Mouse (Mus musculus) kidney, postnatal 25 days (tissue): Measurements from ENCODE around the gene Gm6676.
"Not testable (repeated sequence)": the region's sequence is repeated elsewhere in the genome, so short reads cannot be mapped to it uniquely, and the experiment has no call there.

Experiments used
- DNase-seq, 2 experiments: peaks; one replicate each; pipeline ENCODE4 v3.0.0; 2021; ENCODE audit warnings: mixed read lengths in 2 of 2

Gm6676 gene

GRCm38 (mm10) chr14:7125312-7125711 is at the start of gene Gm6676:
Gene Gm6676, minus strand, starts transcription at chr14:7125412.
- DNase-seq: not testable (repeated sequence)

GRCm38 (mm10) chr14:7174483-7174971 is 49.3 kb upstream of the Gm6676 start, which contains the start of gene Gm3512:
Gene Gm3512, minus strand, starts transcription at chr14:7174533.
- DNase-seq: peak in 1 of 2 experiments; percentile 16

GRCm38 (mm10) chr14:7105124-7105802 is 19.9 kb downstream of the Gm6676 start:
- DNase-seq: peak; percentile 1 to 8

GRCm38 (mm10) chr14:7100521-7100920 is 24.7 kb downstream of the Gm6676 start, which contains the start of gene Gm3696:
Gene Gm3696, minus strand, starts transcription at chr14:7100621.
- DNase-seq: not testable (repeated sequence)
